Mouse (Mus musculus) inflammation-experienced regulatory T-cells, adult 6 months (primary cell): ENCODE data around the gene 4930503B20Rik. TPM values are rescaled to one million over a fixed set of nuclear protein-coding genes. Genes with fewer than 3 reads are reported as not detected.

Experiments used
- ATAC-seq: one replicate; pipeline ENCODE4 v1.8.0; 2017
- polyA plus RNA-seq, 3 experiments: library from polyadenylated mRNA; unstranded; fragments of 100-300 nt; shearing (Covaris generic); gene quantifications; one replicate each; pipeline ENCODE4 v1.2.1; 2017

4930503B20Rik gene
- not detected for polyA plus RNA-seq

DNA sequence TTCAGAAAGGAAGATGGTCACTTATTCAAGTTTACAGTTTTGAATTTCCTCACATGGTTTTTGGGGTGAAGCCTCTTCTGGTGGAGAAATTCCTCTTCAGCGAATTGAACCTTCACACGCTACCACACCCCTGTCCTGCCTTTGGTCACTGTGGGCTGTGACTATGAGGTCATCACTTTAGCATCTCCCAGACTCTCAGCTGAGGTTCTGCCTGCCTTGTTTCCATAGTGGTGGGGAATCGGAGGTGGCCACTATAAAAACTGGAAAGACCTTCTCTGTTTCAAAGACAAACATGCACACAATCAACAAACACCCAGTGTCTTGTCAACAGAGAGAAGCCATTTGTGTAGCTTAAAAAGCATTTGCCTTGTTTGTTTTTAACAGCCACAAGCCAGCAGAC, at the start of gene 4930503B20Rik:
TSS of gene 4930503B20Rik (minus strand) at position 101 of the 400 bp plus-strand sequence.
- ATAC-seq, result no peak

DNA sequence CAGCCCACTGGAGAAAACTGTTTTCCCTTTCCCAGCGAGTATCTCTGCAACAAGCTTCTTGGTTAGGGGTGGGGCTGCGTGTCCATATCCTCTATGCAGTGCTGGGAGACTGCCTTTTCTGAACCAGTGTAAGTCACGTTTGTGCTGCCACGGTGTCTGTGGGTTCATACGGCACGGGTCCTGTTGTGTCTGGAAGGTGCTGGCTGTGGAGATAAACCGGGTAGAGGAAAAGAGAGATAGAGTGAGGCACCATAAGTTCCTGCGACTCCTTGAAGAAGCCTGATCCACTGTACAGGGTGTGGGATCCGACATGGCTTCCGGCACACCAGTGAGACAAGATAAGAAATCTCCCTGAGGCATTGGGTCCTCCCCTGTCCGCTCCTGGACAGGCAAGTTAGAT, 48.9 kb upstream of the 4930503B20Rik start:
- ATAC-seq, result no peak

DNA sequence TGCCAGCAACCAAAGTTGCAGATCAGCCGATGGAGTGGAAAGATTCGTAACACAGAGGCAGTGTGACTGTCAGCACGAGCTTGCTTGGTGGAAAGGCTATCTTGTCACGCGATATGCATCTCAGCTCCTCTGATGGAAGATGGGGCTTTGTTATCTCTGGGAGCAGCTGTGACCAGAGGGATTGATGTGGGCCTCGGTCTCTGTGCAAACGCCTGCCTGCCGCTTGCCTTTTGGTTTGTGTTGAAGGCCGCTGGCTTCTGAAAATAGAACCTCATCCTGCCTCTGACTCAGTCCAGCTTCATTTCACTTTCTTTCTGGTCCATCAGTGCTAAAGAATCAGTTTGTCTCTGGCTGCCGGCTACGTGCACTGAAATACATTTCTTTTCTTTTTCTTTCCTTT, 47.9 kb upstream of the 4930503B20Rik start:
- ATAC-seq, result no peak

DNA sequence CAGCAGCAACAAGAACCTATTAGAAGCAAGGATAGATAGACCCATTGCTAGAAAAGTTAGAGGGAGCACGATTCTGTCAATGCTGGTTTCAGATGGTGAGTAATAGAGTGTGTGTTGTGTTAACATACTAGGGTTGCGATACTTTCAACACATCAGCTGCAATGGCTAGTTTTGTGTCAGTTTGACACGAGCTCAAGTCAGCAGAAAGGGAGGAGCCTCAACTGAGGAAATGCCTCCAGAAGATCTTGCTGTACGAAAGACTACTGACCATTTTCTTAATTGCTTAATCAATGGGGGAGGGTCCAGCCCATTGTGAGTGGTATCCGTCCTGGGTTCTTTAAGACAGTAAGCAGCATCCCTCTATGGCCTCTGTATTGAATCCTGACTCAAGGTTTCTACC, 41.4 kb upstream of the 4930503B20Rik start:
- no peak for ATAC-seq

DNA sequence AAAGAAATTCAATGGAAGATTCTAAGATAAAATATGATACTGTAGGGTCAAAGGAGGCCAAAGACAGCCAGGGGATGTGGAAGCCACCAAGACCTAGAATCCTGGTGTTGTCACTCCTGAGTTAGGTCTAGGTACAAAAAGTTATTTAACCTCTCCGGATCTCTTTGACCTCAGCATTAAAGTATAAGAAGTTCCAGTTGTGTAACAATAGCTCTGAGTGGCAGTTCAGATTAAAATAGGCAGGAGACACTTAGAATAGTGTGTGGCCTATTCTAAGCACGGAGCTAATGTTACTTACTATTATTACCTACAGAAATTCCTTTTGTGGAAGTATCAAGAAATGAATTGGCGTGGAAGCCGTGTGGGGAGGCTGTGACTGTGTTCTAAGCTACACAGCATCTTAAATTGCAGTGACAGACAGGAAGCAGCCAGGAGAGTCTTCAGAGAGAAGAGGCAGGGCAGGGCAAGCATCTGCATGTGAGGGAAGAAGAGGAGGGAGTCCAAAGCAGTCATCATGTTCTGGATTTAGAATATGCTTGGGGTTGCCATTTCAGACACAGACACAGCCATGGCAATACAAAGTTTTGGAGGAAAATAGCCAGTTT, 36.1 kb upstream of the 4930503B20Rik start:
- ATAC-seq, result no peak

DNA sequence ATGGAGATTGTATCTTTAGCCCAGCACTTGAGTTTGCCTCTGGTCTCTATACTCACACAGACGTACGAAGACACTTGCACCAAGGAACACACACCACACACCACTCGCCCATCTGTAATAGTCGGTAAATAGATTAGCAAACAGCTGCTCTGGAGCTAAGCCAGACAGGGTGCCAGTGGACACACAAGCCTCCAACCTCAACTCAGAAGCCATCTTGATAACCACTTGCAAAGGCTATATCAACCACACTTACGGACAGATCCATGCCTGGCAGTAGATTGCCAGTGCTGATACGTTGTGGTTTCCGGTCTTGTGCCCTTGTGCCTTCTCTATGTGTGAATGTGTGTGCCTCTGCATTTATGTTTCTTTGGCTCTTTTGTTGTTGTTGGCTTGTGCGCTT, 35.3 kb upstream of the 4930503B20Rik start:
- peak; percentile 18 for ATAC-seq

DNA sequence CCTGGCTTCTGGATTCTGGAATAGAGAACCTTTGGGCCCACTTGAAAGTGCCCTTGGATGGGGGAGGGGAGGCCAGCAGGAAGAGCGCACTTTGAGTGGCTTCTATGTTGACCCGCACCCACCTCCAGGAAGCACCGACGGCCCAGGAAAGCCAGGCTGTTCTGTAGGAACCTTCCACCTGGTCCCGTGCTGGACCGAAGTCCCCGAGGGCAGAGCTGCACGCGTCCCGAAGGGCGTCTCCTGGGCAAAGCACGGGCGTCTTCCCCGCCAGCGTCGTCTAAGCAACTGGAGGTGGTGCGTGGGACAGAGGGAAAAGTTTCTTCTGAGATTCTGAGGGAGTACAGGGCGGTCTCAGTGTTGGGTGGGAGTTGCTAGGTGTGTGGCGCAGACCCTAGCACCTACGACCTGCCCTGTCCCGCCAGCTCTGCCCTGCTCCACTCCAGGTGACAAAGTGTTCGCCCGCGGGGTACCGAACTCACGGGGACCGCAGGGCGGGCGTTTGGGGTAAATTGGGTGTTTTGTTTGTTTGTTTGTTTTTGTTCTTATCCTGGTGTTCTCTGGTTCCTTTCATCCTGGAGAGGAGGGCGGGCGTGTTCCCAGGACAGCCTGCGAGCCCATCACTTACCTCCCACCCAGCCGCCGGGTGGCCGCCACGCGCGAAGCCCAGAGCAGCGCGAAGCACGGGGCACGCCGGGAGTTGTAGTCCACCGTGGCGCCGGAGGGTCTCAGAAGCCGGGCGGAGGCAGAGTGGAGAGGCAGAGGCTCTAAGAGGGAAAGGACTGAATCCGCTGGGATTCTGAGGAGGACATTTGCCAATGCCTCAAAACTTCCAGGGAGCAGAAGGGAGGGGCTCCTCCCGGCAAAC, 33.9 kb upstream of the 4930503B20Rik start, which contains the start of gene Samd13:
TSS of gene Samd13 (minus strand) at position 782 of the 865 bp plus-strand sequence.
- ATAC-seq, result no peak

DNA sequence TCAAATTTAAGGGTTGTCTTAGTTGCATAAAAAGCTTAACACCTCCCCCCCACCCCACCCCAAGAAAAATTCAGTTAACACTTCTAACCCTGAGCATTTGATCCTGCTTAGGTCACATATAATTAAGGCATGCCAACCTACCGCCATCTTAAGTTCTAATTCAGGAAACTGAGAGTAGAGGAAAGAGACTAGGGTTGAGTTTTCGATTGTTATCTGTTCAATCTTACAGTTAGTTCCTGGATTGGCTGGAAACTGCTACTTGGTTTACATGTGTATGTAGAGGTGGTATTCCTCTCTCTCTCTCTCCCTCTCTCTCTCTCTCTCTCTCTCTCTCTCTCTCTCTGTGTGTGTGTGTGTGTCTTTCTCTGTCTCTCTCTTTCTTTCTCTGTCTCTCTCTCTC, 32.0 kb upstream of the 4930503B20Rik start:
- no peak for ATAC-seq

DNA sequence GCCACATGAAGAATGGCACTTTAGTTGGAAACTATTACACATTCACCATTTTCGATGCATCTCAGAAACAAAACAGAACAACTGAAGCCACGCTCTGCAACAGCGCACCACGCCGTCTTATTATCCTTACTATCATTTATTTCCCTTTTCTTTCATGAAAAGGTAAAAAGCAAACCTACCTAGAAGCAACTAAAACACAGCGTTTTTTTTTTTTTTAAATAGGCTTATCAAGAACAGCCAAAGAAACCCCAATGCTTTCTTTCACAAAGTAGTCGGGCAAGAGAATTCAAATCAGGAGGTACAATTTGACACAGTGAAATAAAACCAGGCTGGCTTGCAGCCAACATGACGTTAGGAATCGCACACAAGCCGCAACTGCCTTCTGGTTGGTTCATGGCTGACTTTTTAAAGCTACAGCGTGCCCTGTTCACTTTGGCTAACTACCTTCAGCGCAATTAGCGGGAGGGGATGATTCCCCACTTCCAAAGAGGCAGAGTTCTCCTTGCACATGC, 31.1 kb upstream of the 4930503B20Rik start:
- peak; percentile 60 for ATAC-seq

DNA sequence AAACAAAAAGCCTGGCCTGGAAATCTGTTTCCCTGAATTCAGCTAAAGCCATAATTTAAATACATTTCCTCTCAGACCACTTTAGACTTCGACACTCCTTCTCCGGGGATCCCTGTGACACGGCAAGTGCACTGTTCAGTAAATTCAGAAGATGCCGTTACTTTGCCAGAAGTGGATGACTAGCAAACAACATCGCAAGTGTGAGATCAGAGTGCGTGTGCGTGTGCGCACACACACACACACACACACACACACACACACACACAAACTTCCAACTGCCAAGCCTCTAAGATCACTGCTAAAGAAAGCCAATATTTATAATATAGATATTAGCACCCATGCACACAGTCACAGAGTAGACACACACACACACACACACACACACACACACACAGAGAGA, 30.6 kb upstream of the 4930503B20Rik start:
- ATAC-seq, result no peak

DNA sequence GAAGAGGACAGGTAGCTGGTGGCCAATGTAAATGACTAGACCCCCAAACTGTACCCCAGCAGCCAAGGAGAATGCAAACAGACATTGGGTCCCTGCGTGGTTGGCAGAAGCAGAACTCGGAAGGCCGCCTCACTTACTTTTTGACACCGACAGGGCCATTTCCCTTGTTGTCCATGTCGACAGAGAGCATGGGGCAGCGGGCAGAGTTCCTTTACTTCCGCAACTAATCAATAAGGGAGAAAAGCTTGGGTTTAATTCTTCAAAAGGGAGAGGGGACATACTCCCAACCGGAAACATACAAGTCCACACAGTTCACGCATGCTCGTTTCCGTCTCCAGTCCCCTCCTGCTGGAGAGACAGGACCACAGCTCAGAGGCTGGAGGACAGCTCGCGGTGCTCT, 29.5 kb upstream of the 4930503B20Rik start:
- no peak for ATAC-seq

DNA sequence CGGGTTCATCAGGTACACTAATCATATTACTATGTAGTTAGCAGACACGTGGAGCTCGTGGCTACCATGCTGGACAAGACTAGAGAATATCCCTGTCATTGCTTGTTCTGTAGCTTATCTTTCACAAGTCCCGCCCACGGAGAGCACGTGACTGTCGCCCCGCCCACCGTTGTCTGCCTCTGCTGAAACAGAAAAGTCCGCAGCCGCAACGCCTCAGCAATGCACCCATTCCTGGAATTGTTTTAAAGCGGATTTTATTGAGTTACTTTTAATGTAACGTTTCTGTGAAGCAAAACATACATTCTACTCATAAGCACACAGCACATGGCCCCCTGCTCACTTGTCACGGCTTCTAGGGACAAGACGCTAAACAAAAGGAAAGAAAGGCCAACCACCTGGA, 28.5 kb upstream of the 4930503B20Rik start:
- ATAC-seq, result no peak

DNA sequence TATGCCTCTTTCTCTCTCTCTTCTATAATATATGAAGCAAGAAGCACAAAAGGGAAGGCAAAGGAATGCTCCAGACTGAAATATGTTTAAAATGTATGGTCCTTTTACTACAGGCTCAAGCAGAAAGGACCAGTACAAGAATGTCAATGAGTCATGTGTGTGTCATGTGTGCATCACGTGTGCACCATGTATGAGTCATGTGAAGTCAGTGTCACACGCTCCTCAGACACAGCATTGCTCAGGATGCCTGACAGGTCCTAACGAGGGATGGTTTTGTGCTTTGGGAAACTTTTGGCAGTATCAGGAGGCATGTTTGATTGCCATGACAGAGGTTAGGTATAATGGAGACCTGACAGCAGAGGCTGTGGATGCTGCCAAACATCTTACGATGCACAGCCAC, 25.1 kb upstream of the 4930503B20Rik start:
- no peak for ATAC-seq

DNA sequence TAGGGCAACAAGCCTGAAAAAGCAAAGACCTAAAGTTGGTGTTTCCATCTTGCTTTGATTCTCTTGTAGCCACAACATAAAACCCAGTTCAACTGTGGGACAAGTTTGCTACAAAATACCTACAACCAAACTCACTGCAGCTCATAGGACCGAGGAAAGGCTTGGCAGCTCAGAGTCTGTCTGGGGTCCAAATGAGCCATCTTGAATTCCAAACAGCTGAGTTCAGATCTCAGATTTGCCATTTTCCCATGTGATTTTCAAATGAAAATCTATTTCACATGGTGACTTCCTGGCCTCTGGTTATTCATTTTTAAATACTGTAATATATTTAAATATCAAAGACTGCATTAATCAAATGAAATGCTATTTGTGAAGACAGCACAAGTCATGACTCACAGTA, 24.0 kb upstream of the 4930503B20Rik start:
- ATAC-seq, result no peak

DNA sequence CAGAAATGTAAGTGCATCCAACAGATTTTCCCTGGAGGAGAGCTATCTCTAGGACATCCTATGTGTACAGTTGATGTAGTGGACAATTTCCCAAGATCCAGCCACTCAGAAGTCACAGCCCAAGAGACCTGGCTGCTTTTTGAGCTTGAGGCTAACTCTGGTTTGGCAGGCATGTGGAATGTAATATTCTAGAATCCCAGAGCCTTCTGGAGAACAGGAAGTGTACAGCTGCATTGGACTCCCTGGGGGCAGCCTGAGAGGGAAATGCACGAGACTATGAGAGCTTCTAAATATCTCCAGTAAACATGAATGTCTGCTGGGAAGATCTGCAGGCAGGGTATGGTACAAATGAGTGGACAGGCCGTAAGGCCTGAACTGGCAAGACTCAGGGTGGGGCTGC, 20.0 kb upstream of the 4930503B20Rik start:
- no peak for ATAC-seq

DNA sequence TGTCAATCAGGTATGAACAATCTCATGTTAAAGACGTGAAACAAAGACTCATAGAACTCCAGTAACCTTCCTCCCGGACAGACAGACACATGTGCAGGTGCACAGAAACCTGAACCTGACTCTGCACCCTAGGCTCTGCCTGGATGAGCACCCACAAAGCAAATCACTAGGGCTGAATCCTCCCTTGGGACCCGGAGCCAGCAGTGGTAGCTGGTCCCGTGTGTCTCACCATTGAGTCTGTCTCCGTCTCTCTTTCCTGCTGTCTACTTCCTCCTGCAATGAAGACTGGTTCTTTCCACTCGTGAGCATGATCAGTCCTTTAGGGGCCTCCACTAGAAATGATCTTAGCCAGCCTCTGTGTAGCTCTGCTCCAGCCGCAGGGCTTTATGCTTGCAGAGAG, 10.8 kb upstream of the 4930503B20Rik start:
- ATAC-seq, result no peak

DNA sequence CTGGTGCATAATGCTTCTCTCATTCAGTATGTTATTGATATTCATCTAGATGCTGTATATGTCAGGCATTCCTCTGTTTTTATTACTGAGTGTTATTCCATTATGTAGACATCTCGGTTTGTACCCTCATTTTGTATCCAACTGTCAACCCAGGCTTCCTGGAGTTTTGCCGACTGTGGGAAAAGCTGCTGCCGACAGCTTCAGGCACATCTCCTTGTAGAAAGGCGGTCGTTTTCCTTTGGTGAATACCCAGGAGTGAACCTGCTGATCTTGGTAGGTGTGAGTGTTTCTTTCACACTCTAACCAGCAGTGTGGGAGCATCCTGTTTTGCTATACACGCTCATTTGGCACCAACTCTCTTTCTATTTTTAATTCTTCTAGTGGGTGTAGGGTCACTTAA, 9.9 kb upstream of the 4930503B20Rik start:
- no peak for ATAC-seq

DNA sequence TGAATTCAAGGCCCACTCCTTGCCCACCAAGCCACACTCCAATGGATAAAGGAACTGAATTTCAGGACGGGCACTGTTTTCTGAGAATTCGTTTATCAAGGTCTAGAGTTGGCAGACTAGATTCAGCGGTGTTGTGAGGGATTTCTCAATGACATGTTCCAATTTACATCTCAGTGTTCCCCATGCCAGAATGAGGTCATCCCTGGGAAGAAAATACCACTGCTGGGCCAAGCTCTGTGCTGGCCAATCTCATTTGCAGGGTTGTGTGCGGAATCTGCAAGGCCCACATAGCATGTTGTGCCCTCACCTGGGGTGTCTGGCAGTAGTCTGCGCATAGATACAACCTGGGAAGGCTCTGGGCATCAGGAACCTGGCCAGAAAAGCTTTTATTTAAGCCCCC, 8.2 kb upstream of the 4930503B20Rik start:
- no peak for ATAC-seq

DNA sequence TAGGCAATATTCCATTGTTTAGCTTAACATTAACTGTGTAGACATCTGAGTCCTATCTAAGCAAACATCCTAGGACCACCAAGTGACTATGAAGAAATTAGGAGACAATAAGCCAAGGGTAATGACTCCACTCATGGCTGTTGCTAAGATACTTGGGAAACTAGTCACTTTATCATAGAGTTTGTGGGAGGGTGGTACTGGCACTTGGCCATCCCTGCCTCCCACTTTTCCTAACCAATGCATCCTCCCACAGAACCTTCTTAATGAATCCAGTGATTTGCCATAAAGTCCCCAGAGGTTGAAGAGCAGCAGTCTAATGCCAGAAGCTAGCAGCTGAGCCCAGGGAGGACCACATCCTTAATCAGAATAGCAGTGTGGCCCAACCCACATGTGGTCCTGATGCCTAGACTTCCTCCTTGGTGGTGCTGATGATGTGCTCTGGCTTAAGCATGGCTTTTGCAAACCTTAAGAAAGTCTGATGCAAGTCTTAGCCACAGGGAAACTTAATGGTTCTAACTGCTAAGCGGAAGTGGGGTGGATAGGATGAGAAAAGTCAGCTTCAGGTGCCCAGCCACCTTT, 7.0 kb upstream of the 4930503B20Rik start:
- ATAC-seq, result no peak

DNA sequence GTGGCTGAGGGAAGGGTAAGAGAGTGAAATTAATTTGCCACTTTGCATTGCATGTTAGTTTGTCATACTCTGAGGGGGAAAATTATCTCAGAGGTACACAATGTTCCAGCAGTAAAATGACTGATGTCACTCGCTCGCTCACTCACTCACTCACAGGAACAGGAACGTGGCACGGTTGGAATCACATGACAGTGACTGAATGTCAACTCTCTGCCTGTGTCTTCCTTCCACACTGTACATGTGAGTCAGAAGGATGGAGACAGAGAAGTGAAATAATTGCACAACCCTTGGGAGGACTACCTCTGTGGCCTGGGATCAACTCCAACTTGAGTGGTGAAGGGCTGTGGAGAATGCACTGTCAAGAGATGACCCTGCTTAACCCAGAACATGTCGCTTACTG, 6.3 kb upstream of the 4930503B20Rik start:
- no peak for ATAC-seq

DNA sequence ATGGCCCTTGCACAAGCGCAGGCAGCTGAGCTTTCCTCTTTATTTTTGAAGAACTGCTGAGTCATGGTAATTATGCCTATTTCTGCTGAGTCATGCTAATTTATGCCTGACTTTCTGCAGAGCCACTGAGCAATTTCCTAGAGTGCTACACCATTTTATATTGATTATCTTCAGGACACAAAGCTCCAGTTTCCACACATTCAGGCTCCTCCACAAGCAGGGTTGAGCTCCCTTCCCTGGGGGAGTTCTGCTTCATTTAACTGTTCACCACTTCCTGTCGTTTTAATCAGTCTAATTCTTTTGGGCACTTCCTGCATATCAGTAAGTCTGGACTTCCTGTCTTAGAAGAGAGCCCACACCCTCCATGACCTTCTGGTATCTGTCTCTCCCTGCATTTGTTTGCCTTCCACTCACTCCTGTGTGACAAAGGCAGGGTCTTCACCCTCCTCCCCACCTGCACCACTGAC, 4.0 kb upstream of the 4930503B20Rik start:
- peak; percentile 50 for ATAC-seq

DNA sequence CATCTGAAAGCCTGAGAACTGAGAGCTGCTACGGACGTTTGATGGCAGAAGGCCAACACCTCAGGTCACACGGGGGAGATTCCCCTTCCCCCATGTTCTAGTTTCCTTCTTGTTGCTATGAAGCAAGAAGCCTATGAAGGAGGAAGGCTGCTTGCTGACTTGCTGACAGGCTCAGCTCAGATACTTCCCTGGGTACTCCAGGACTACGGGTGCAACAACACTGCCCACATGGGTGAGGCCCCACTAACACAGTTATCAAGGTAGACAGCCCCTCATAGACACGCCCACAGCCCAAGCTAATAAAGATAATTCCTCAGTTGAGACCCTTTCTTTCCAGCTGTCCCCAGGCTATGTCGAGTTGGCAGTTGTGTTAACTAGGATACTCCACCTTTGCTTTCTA, 2.6 kb upstream of the 4930503B20Rik start:
- no peak for ATAC-seq

DNA sequence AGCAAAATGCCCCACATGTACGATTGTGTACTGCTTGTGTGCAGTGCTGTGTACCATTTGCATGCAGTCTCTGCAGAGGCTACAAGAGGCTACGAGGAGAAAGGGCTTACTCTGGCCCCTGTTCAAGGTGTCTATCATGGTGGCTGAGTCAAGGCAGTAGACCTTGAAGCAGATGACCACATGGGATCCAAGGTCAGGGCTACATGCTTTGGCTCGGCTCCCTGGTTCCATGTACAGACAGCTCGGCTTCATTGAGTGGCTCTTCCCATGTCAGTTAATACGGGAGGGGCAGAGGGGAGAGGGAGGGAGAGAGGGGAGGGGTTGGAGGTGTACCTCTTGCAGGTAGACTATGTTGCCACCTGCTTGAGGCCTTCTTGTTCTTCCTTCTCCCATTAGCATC, 1.3 kb upstream of the 4930503B20Rik start:
- ATAC-seq, result no peak

DNA sequence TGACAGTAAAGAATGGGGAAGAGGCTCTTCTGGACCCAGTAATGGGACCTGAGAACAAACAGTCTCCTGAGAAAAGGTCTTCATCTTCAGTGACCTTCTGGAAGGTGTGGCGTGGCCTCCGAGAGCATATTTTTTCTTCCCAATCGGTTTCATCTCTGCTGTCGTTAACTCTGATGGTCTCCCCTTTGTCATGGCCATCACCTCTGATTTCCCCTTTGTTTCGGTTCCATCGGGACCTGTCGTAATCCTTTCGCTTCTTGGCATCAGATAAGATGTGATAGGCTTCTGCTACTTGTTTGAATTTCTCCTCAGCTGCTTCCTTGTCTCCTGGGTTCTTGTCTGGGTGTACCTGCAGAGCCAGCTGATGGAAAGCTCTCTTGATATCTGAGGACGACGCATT, 401 bp downstream of the 4930503B20Rik start:
- no peak for ATAC-seq
